Mouse (Mus musculus) liver, embryonic 14.5 days (tissue): Measurements from ENCODE around the gene BC016579. TPM values are rescaled to one million over a fixed set of nuclear protein-coding genes. Genes with fewer than 3 reads are reported as not detected.
A peak's percentile ranks its signal among the peaks of the same experiment; 100 is the strongest.

Experiments
- ATAC-seq: fragments of 200-750 bp; cut with Nextera tagmentation; 2 replicates; pipeline ENCODE4 v1.8.0; 2017; ENCODE audit warnings: moderate number of reproducible peaks, mild to moderate bottlenecking, moderate library complexity; ENCODE audit not compliant: insufficient read depth
- DNase-seq, 3 experiments: peaks; one replicate each; pipeline ENCODE4 v3.0.0-alpha.2; 2012 to 2013; ENCODE audit warnings: low read depth in 3 of 3, low spot score in 3 of 3
- H3K27ac ChIP-seq: fragments of 300-500 bp; sonication (generic); 2 replicates; pipeline ENCODE4 v1.5.1; 2014; ENCODE audit warnings: moderate library complexity, mild to moderate bottlenecking, control low read depth, inconsistent platforms
- H3K27me3 ChIP-seq: fragments of 300-500 bp; sonication (generic); 2 replicates; pipeline ENCODE4 v1.6.1; 2014; ENCODE audit warnings: mild to moderate bottlenecking, low read length, moderate library complexity; ENCODE audit not compliant: control insufficient read depth, insufficient read depth
- H3K36me3 ChIP-seq: fragments of 300-500 bp; sonication (generic); replicated peaks from 2 replicates; pipeline ENCODE4 v1.6.1; 2014; ENCODE audit warnings: low read depth; ENCODE audit not compliant: control insufficient read depth, insufficient read depth
- H3K4me1 ChIP-seq, 2 experiments: fragments of 200-500 bp in 1 of 2; fragments of 300-500 bp in 1 of 2; sonication (generic) in 1 of 2; replicated peaks; 2 replicates each; pipeline ENCODE4 v1.6.1; 2012 to 2014; ENCODE audit warnings: antibody characterized with exemption in 1 of 2, inconsistent platforms in 1 of 2, low read length in 1 of 2; ENCODE audit not compliant: control insufficient read depth in 2 of 2, insufficient read depth in 2 of 2
- H3K4me2 ChIP-seq: fragments of 300-500 bp; sonication (generic); 2 replicates; pipeline ENCODE4 v1.6.1; 2014; ENCODE audit warnings: low read depth, mild to moderate bottlenecking, control low read depth, moderate library complexity
- H3K4me3 ChIP-seq, 2 experiments: fragments of 200-500 bp in 1 of 2; fragments of 300-500 bp in 1 of 2; sonication (generic) in 1 of 2; 2 replicates each; pipeline ENCODE4 v1.5.1; 2012 to 2014; ENCODE audit warnings: low read depth in 2 of 2, low read length in 2 of 2, mild to moderate bottlenecking in 2 of 2, control low read depth in 1 of 2, inconsistent platforms in 1 of 2, moderate library complexity in 1 of 2; ENCODE audit not compliant: insufficient read depth in 1 of 2
- H3K9ac ChIP-seq: fragments of 300-500 bp; sonication (generic); replicated peaks from 2 replicates; pipeline ENCODE4 v1.6.1; 2014; ENCODE audit warnings: mild to moderate bottlenecking, control low read depth, moderate library complexity
- H3K9me3 ChIP-seq: fragments of 300-500 bp; sonication (generic); 2 replicates; pipeline ENCODE4 v1.6.1; 2016; ENCODE audit warnings: low read length, mixed read lengths; ENCODE audit not compliant: control insufficient read depth
- CTCF ChIP-seq: IDR thresholded peaks from 2 replicates; pipeline ENCODE4 v1.5.1; 2016; ENCODE audit warnings: antibody characterized with exemption, low read depth, control low read depth
- EP300 ChIP-seq: IDR thresholded peaks from 2 replicates; pipeline ENCODE4 v1.6.1; 2016; ENCODE audit warnings: antibody characterized with exemption, low read depth
- WGBS: fragments of 180-500 bp; shearing (Covaris S2); extraction: QIAGEN DNeasy Blood & Tissue Kit; methylation state at CpG from one replicate; pipeline ENCODE4 v1.1.7; 2014; ENCODE audit not compliant: insufficient replicate concordance; 5-methylcytosine and 5-hydroxymethylcytosine counted together
- polyA plus RNA-seq, 2 experiments: library from polyadenylated mRNA; depleted of rRNA in 1 of 2; stranded (reverse) in 1 of 2; unstranded in 1 of 2; fragments of >200 nt; fragmentation: Nextera tagmentation in 1 of 2; extraction: Ambion mirVana in 1 of 2; gene quantifications; 2 replicates each; pipeline versions ENCODE4 v1.2.1 to v1.2.3; 2012 to 2014

BC016579 gene
- polyA plus RNA-seq, 2 experiments, result 0.20 to 0.23 TPM

- H3K36me3 ChIP-seq, result no peaks in the 10 kb centered on the region
- H3K27me3 ChIP-seq, result no peaks in the 10 kb centered on the region
- H3K4me1 ChIP-seq, result peaks cover 0 to 5% of the 10 kb centered on the region in 2 experiments; a peak in 2 of 4 replicates
- H3K4me2 ChIP-seq, result no peak overlapping the region
- 62% methylated on average over 4 of the region's 4 CpGs for WGBS
- no peak for DNase-seq
- H3K27ac ChIP-seq, result no peak overlapping the region
- no peaks in the 10 kb centered on the region for H3K9me3 ChIP-seq
- no peak overlapping the region for H3K4me3 ChIP-seq
- no peak for ATAC-seq
- TF ChIP-seq CTCF, result no peak
- no peak for TF ChIP-seq EP300
- no peak overlapping the region for H3K9ac ChIP-seq
Observed at GRCm38 (mm10) chr16:45670005-45670404, 16.1 kb upstream of the BC016579 start.

DNA sequence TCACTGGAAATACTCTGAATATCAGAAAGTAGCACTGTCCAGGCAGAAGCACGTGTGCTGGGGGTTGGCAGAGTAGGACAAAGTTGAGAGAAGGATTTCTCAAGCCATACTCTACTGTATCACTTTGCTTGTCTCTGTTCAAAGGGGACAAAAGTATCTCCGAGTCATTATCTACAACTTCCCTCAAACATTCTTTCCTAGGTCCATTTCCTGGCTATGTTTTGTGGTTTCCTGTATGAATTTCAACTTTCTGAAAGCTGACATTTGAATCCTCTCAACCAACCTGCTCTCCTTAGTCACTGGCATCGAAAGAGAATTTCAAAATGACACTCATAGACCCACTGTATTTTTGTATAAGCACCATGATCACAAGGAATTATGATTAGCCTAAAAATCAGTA, 14.3 kb upstream of the BC016579 start:
- H3K27ac ChIP-seq, result no peak overlapping the region
- TF ChIP-seq EP300, result no peak
- no peak for TF ChIP-seq CTCF
- WGBS, result 7% methylated on average over 3 of the region's 3 CpGs
- no peak for ATAC-seq
- no peak overlapping the region for H3K9ac ChIP-seq
- H3K4me2 ChIP-seq, result no peak overlapping the region
- H3K4me1 ChIP-seq, result peaks cover 0 to 5% of the 10 kb centered on the region in 2 experiments; a peak in 2 of 4 replicates
- DNase-seq, result no peak
- H3K36me3 ChIP-seq, result no peaks in the 10 kb centered on the region
- no peak overlapping the region for H3K4me3 ChIP-seq
- H3K9me3 ChIP-seq, result no peaks in the 10 kb centered on the region
- no peaks in the 10 kb centered on the region for H3K27me3 ChIP-seq

GRCm38 (mm10) chr16:45666136-45666535, 12.3 kb upstream of the BC016579 start:
- Histone ChIP-seq H3K4me3 (no peak overlapping the region), H3K27me3 (no peaks in the 10 kb centered on the region), H3K9me3 (no peaks in the 10 kb centered on the region), H3K4me2 (no peak overlapping the region), H3K36me3 (no peaks in the 10 kb centered on the region), H3K9ac (no peak overlapping the region), H3K27ac (no peak overlapping the region), H3K4me1 (peaks cover 0 to 5% of the 10 kb centered on the region in 2 experiments; a peak in 2 of 4 replicates)
- ATAC-seq (peak; percentile 57), DNase-seq (no peak)
- TF ChIP-seq CTCF (no peak), EP300 (peak; percentile 35; the same call in 1 of the 2 replicates)
- WGBS, result 8% methylated on average over 2 of the region's 2 CpGs

- no peaks in the 10 kb centered on the region for H3K27me3 ChIP-seq
- H3K9ac ChIP-seq, result no peak overlapping the region
- no peak overlapping the region for H3K27ac ChIP-seq
- TF ChIP-seq CTCF (no peak), EP300 (no peak)
- no peaks in the 10 kb centered on the region for H3K9me3 ChIP-seq
- DNase-seq (no peak), ATAC-seq (no peak)
- H3K4me2 ChIP-seq, result no peak overlapping the region
- H3K4me1 ChIP-seq, result peaks cover 6 to 14% of the 10 kb centered on the region in 2 experiments; a peak in 3 of 4 replicates
- H3K4me3 ChIP-seq, result no peak overlapping the region
- no peaks in the 10 kb centered on the region for H3K36me3 ChIP-seq
Observed at GRCm38 (mm10) chr16:45662381-45662780, 8.5 kb upstream of the BC016579 start.

GRCm38 (mm10) chr16:45659596-45659995, 5.7 kb upstream of the BC016579 start:
- Histone ChIP-seq H3K27ac (no peak overlapping the region), H3K27me3 (no peaks in the 10 kb centered on the region), H3K4me3 (no peak overlapping the region), H3K4me2 (no peak overlapping the region), H3K36me3 (no peaks in the 10 kb centered on the region), H3K9me3 (no peaks in the 10 kb centered on the region), H3K4me1 (peaks cover 6 to 11% of the 10 kb centered on the region in 2 experiments; a peak in 3 of 4 replicates), H3K9ac (no peak overlapping the region)
- ATAC-seq (no peak), DNase-seq (no peak)
- TF ChIP-seq EP300 (no peak), CTCF (no peak)
- WGBS, result 68% methylated on average over 4 of the region's 4 CpGs
